Mouse (Mus musculus): ENCODE measurements at regions not wholly inside any gene's neighbourhood (a gene's known extent, or its start where the extent isn't known, plus 50 kb on each side); places are given as distances from the start of the nearest gene placed in this dataset.

GRCm38 (mm10) chr8:6456553-6457180 lies 1351.5 kb upstream of the Slc10a2 start:
- TF ChIP-seq MYOD1 (IDR thresholded peaks at IDR 0.05; ENCODE audit: control insufficient read depth, insufficient read length, low read depth): no peak
- no peak for TF ChIP-seq USF1 (IDR thresholded peaks at IDR 0.05; ENCODE audit: low read depth)
- no peak for TF ChIP-seq CEBPB (IDR thresholded peaks at IDR 0.05; ENCODE audit: low read depth)
- no peak for TF ChIP-seq MYOG (IDR thresholded peaks at IDR 0.05; ENCODE audit: control insufficient read depth, extremely low read depth, insufficient read length)
- no peak for TF ChIP-seq MAX (IDR thresholded peaks at IDR 0.05)
- no peak for TF ChIP-seq FOSL1 (IDR thresholded peaks at IDR 0.05; ENCODE audit: insufficient read depth, low read length, poor library complexity, severe bottlenecking)
- Histone ChIP-seq H3K4me3 (ENCODE audit: insufficient read depth, poor library complexity, severe bottlenecking) (no peak overlapping the region), H3K79me3 (ENCODE audit: low read depth) (no peaks in the 10 kb centered on the region), H3K27me3 (ENCODE audit: control insufficient read depth, insufficient read depth, insufficient read length) (no peaks in the 10 kb centered on the region), H3K36me3 (ENCODE audit: control insufficient read depth, insufficient read depth) (no peaks in the 10 kb centered on the region), H3ac (ENCODE audit: control insufficient read depth, insufficient read length, low read depth) (no peak overlapping the region), H3K79me2 (ENCODE audit: control insufficient read depth, insufficient read depth) (no peaks in the 10 kb centered on the region)

DNA sequence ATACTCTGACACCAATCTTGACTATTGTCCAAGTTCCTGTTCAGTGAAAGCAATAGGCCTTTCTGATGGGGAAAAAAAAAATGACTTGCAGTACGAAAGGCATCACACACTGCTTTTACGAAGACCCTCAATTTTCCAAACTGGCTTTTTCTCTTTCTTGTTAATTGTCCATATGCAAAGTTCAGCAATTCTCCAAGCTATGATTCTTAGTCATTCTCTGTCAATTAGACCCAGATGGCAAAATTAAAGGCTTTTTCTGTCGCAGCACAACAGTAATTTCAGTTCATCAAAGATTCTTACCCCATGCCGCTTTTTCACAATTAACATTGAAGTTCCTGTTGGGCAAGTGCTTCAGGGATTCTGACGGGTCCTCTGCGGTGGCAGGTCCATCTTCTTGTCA lies 1343.2 kb upstream of the Slc10a2 start:
- H3K79me2 ChIP-seq (ENCODE audit: control insufficient read depth, insufficient read depth): no peaks in the 10 kb centered on the region
- H3K79me3 ChIP-seq (ENCODE audit: low read depth): no peaks in the 10 kb centered on the region
- TF ChIP-seq FOSL1 (IDR thresholded peaks at IDR 0.05; ENCODE audit: insufficient read depth, low read length, poor library complexity, severe bottlenecking) (no peak), MAX (IDR thresholded peaks at IDR 0.05) (no peak), CTCF (IDR thresholded peaks at IDR 0.05; ENCODE audit: control insufficient read depth, insufficient read depth, insufficient read length) (no peak), MYOD1 (IDR thresholded peaks at IDR 0.05; ENCODE audit: control insufficient read depth, insufficient read length, low read depth) (no peak), CEBPB (IDR thresholded peaks at IDR 0.05; ENCODE audit: low read depth) (no peak), USF1 (IDR thresholded peaks at IDR 0.05; ENCODE audit: low read depth) (no peak), MYOG (IDR thresholded peaks at IDR 0.05; ENCODE audit: control insufficient read depth, extremely low read depth, insufficient read length) (no peak)
- H3K27me3 ChIP-seq (ENCODE audit: control insufficient read depth, insufficient read depth, insufficient read length): no peaks in the 10 kb centered on the region
- no peak overlapping the region for H3K4me3 ChIP-seq (ENCODE audit: insufficient read depth, poor library complexity, severe bottlenecking)
- H3K36me3 ChIP-seq (ENCODE audit: control insufficient read depth, insufficient read depth): no peaks in the 10 kb centered on the region
- no peak overlapping the region for H3ac ChIP-seq (ENCODE audit: control insufficient read depth, insufficient read length, low read depth)

- Histone ChIP-seq H3K27me3 (ENCODE audit: control insufficient read depth, insufficient read depth, insufficient read length) (no peaks in the 10 kb centered on the region), H3K79me3 (ENCODE audit: low read depth) (no peaks in the 10 kb centered on the region), H3K4me3 (ENCODE audit: insufficient read depth, poor library complexity, severe bottlenecking) (no peak overlapping the region), H3K36me3 (ENCODE audit: control insufficient read depth, insufficient read depth) (no peaks in the 10 kb centered on the region), H3ac (ENCODE audit: control insufficient read depth, insufficient read length, low read depth) (no peak overlapping the region), H3K79me2 (ENCODE audit: control insufficient read depth, insufficient read depth) (no peaks in the 10 kb centered on the region)
- TF ChIP-seq MAX (IDR thresholded peaks at IDR 0.05) (no peak), FOSL1 (IDR thresholded peaks at IDR 0.05; ENCODE audit: insufficient read depth, low read length, poor library complexity, severe bottlenecking) (no peak), USF1 (IDR thresholded peaks at IDR 0.05; ENCODE audit: low read depth) (no peak), MYOG (IDR thresholded peaks at IDR 0.05; ENCODE audit: control insufficient read depth, extremely low read depth, insufficient read length) (no peak), CTCF (IDR thresholded peaks at IDR 0.05; ENCODE audit: control insufficient read depth, insufficient read depth, insufficient read length) (no peak), CEBPB (IDR thresholded peaks at IDR 0.05; ENCODE audit: low read depth) (no peak), MYOD1 (IDR thresholded peaks at IDR 0.05; ENCODE audit: control insufficient read depth, insufficient read length, low read depth) (no peak)
Measured at GRCm38 (mm10) chr8:6439069-6439468, 1333.9 kb upstream of the Slc10a2 start.

Data from C2C12 (cell line).